Mouse (Mus musculus): ENCODE results near the gene B3gnt2.
"Not testable (repeated sequence)": the region's sequence is repeated elsewhere in the genome, so short reads cannot be mapped to it uniquely, and the experiment has no call there.

The B3gnt2 gene

GRCm38 (mm10) chr11:22777531-22777930 is 83.2 kb downstream of the B3gnt2 start:
- DNase-seq (ENCODE audit: low read depth, low spot score) = no peak

- DNase-seq (ENCODE audit: low read depth, low spot score) = no peak
Observed at GRCm38 (mm10) chr11:22774821-22775220, 85.9 kb downstream of the B3gnt2 start.

- DNase-seq (ENCODE audit: low read depth, low spot score) = no peak
Observed at GRCm38 (mm10) chr11:22766238-22766637, 94.5 kb downstream of the B3gnt2 start.

- no peak for DNase-seq (ENCODE audit: low read depth, low spot score)
Observed at GRCm38 (mm10) chr11:22765425-22765824, 95.3 kb downstream of the B3gnt2 start.

GRCm38 (mm10) chr11:22763556-22764295 is 97.0 kb downstream of the B3gnt2 start:
- no peak for DNase-seq (ENCODE audit: low read depth, low spot score)

- DNase-seq (ENCODE audit: low read depth, low spot score) = no peak
Observed at GRCm38 (mm10) chr11:22763055-22763454, 97.7 kb downstream of the B3gnt2 start.

GRCm38 (mm10) chr11:22762236-22762927 is 98.4 kb downstream of the B3gnt2 start:
- DNase-seq (ENCODE audit: low read depth, low spot score) = no peak

- no peak for DNase-seq (ENCODE audit: low read depth, low spot score)
Observed at GRCm38 (mm10) chr11:22759783-22760182, 101.0 kb downstream of the B3gnt2 start.

- no peak for DNase-seq (ENCODE audit: low read depth, low spot score)
Observed at GRCm38 (mm10) chr11:22756168-22756980, 104.4 kb downstream of the B3gnt2 start.

GRCm38 (mm10) chr11:22755180-22755579 is 105.6 kb downstream of the B3gnt2 start:
- no peak for DNase-seq (ENCODE audit: low read depth, low spot score)

- DNase-seq (ENCODE audit: low read depth, low spot score) = no peak
Observed at GRCm38 (mm10) chr11:22752596-22752995, 108.2 kb downstream of the B3gnt2 start.

- DNase-seq (ENCODE audit: low read depth, low spot score) = no peak
Observed at GRCm38 (mm10) chr11:22751592-22751991, 109.2 kb downstream of the B3gnt2 start.

- no peak for DNase-seq (ENCODE audit: low read depth, low spot score)
Observed at GRCm38 (mm10) chr11:22747406-22747805, 113.4 kb downstream of the B3gnt2 start.

- peak; percentile 72 for DNase-seq (ENCODE audit: low read depth, low spot score)
Observed at GRCm38 (mm10) chr11:22745356-22745755, 115.4 kb downstream of the B3gnt2 start.

GRCm38 (mm10) chr11:22743561-22744269 is 117.0 kb downstream of the B3gnt2 start:
- DNase-seq (ENCODE audit: low read depth, low spot score) = no peak

- peak; percentile 25 for DNase-seq (ENCODE audit: low read depth, low spot score)
Observed at GRCm38 (mm10) chr11:22741998-22742626, 118.6 kb downstream of the B3gnt2 start.

GRCm38 (mm10) chr11:22741436-22741835 is 119.3 kb downstream of the B3gnt2 start:
- no peak for DNase-seq (ENCODE audit: low read depth, low spot score)

- DNase-seq (ENCODE audit: low read depth, low spot score) = no peak
Observed at GRCm38 (mm10) chr11:22739497-22740288, 121.1 kb downstream of the B3gnt2 start.

GRCm38 (mm10) chr11:22736521-22737225 is 124.1 kb downstream of the B3gnt2 start:
- DNase-seq (ENCODE audit: low read depth, low spot score) = no peak

GRCm38 (mm10) chr11:22735128-22735527 is 125.6 kb downstream of the B3gnt2 start:
- DNase-seq (ENCODE audit: low read depth, low spot score) = not testable (repeated sequence)
